Mouse (Mus musculus) intestine, postnatal 0 days (tissue): ENCODE measurements around the gene Arid5b. TPM values are rescaled to one million over a fixed set of nuclear protein-coding genes. Genes with fewer than 3 reads are reported as not detected.

ENCODE experiments used
- ATAC-seq: fragments of 200-750 bp; cut with Nextera tagmentation; 2 replicates; pipeline ENCODE4 v1.8.0; 2017; ENCODE audit warnings: mild to moderate bottlenecking, moderate TSS enrichment, moderate library complexity
- H3K27ac ChIP-seq: fragments of 300-500 bp; sonication (generic); 2 replicates; pipeline ENCODE4 v1.5.1; 2014; ENCODE audit warnings: mild to moderate bottlenecking, low read depth, low read length, moderate library complexity
- H3K27me3 ChIP-seq: fragments of 300-500 bp; sonication (generic); replicated peaks from 2 replicates; pipeline ENCODE4 v1.6.1; 2014; ENCODE audit warnings: low read length, mixed read lengths; ENCODE audit not compliant: control insufficient read depth, insufficient read depth
- H3K36me3 ChIP-seq: fragments of 300-500 bp; sonication (generic); 2 replicates; pipeline ENCODE4 v1.6.1; 2014; ENCODE audit warnings: mild to moderate bottlenecking, moderate library complexity; ENCODE audit not compliant: control insufficient read depth, insufficient read depth
- H3K4me1 ChIP-seq: fragments of 300-500 bp; sonication (generic); replicated peaks from 2 replicates; pipeline ENCODE4 v1.6.1; 2014; ENCODE audit warnings: antibody characterized with exemption, low read length, mixed read lengths; ENCODE audit not compliant: control insufficient read depth, insufficient read depth
- H3K4me2 ChIP-seq: fragments of 300-500 bp; sonication (generic); replicated peaks from 2 replicates; pipeline ENCODE4 v1.6.1; 2014; ENCODE audit warnings: low read depth, mild to moderate bottlenecking, moderate library complexity
- H3K4me3 ChIP-seq: fragments of 300-500 bp; sonication (generic); 2 replicates; pipeline ENCODE4 v1.5.1; 2014; ENCODE audit warnings: low read depth, low read length
- H3K9ac ChIP-seq: fragments of 300-500 bp; sonication (generic); 2 replicates; pipeline ENCODE4 v1.6.1; 2014; ENCODE audit warnings: mild to moderate bottlenecking, low read depth, low read length
- H3K9me3 ChIP-seq: fragments of 300-500 bp; sonication (generic); 2 replicates; pipeline ENCODE4 v1.6.1; 2016; ENCODE audit warnings: mixed run types; ENCODE audit not compliant: control insufficient read depth
- CTCF ChIP-seq: sonication (generic); IDR thresholded peaks from 2 replicates; pipeline ENCODE4 v1.5.1; 2016; ENCODE audit warnings: low read depth, mild to moderate bottlenecking, control low read depth, antibody characterized with exemption, moderate library complexity
- WGBS: fragments of 180-500 bp; shearing (Covaris S2); extraction: QIAGEN DNeasy Blood & Tissue Kit; methylation state at CpG from one replicate; pipeline ENCODE4 v1.1.7; 2014; 5-methylcytosine and 5-hydroxymethylcytosine counted together
- polyA plus RNA-seq: library from polyadenylated mRNA; unstranded; fragments of >200 nt; fragmentation: Nextera tagmentation; extraction: Ambion mirVana; gene quantifications from 2 replicates; pipeline ENCODE4 v1.2.1, GENCODE M21; 2015

Arid5b gene
- polyA plus RNA-seq, 1 experiment from 2014 or later = 15.1 TPM

GRCm38 (mm10) chr10:68281775-68282106 lies 3.2 kb upstream of the Arid5b start:
- WGBS = 28% methylated on average over 3 of the region's 3 CpGs
- no peak for ATAC-seq
- H3K4me2 ChIP-seq = no peak overlapping the region
- H3K4me1 ChIP-seq = no peaks in the 10 kb centered on the region; the same call in 1 of the 2 replicates
- H3K27ac ChIP-seq = no peak overlapping the region
- TF ChIP-seq CTCF = no peak
- H3K4me3 ChIP-seq = no peak overlapping the region
- no peaks in the 10 kb centered on the region for H3K27me3 ChIP-seq
- no peak overlapping the region for H3K9ac ChIP-seq
- H3K9me3 ChIP-seq = no peaks in the 10 kb centered on the region
- H3K36me3 ChIP-seq = no peaks in the 10 kb centered on the region

- Histone ChIP-seq H3K27ac (no peak overlapping the region), H3K27me3 (no peaks in the 10 kb centered on the region), H3K36me3 (no peaks in the 10 kb centered on the region), H3K9me3 (no peaks in the 10 kb centered on the region), H3K4me1 (no peaks in the 10 kb centered on the region; the same call in 1 of the 2 replicates), H3K4me3 (no peak overlapping the region), H3K4me2 (no peak overlapping the region), H3K9ac (no peak overlapping the region)
- no peak for ATAC-seq
- WGBS = 65% methylated on average over 6 of the region's 6 CpGs
- TF ChIP-seq CTCF = no peak
Measured at GRCm38 (mm10) chr10:68281076-68281774, 2.7 kb upstream of the Arid5b start.

DNA sequence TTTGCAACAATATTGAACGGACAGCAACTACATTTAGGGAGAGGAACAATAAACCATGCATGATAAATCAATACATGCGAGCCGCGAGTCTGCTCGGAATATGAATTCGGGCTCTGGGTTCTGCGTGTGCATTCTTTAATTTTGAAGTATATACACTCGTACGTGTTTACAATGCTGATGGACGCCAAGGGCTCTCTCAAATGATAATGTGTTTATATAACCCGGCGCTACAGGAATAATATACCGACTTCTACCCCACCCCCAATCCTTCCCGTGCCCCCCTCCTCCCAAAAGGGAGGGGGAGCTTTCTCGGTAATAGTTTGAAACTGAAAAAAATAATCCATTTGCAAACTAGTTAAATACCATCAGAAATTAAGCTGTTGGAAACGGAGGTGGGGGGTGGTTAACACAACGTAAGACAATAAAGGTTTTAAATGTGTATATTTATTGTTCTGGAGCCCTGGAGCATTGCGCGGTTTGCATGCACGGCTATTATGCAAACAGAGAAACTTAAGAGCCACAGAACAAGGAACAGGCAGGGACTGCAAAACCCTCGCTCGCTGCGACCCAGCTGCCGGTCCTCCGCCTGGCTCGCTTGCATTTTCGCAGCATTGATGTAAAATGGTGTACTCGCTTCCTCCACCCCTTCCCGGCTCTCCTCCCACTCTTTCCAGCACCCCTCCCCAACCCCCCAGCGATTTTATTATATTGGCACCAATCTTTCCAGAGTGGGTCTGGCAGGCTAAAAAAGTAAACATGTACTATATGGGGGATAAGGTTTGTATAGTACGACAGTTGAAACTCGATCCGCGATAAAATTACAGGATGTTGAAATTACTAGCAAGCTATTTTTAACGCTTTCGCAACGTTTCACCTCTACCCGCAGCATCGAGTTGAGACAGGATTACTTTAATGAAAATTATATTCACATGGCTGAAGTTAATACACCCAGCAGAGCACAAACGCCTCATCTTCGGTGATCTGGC lies 1.3 kb upstream of the Arid5b start:
- Histone ChIP-seq H3K27ac (peak overlapping the region; percentile 50), H3K36me3 (no peaks in the 10 kb centered on the region), H3K4me2 (peak overlapping the region; percentile 90), H3K9me3 (no peaks in the 10 kb centered on the region), H3K4me3 (peak overlapping the region; percentile 69), H3K27me3 (no peaks in the 10 kb centered on the region), H3K9ac (peak overlapping the region; percentile 46), H3K4me1 (peaks cover 3% of the 10 kb centered on the region)
- WGBS = under 1% methylated on average over 41 of the region's 41 CpGs
- ATAC-seq = no peak
- no peak for TF ChIP-seq CTCF

DNA sequence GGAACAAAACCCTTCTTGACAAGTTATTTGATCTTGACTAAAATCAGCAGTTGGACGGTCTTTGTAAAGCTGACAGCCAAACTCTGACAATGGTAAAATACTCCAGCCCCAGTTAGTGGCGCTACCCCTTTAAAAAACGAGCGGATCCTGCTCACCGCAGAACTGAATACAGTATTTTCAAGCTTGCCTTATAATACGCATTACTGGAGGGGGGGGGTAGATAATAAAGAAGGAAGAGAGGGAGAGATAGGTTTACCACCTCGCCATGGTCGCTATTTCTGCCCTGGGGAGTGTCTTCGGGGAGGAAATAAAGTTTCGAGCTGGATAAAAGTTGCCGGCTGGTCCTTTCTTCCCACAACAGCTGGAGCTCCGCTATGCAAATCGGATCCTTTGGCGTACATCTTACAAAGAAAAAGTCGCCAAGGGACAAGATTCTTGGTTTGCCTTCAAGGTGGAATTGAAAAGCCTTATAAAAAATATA lies 829 bp downstream of the Arid5b start:
- TF ChIP-seq CTCF = no peak
- Histone ChIP-seq H3K36me3 (peaks cover 7% of the 10 kb centered on the region; the same call in 1 of the 2 replicates), H3K4me2 (peak overlapping the region; percentile 90), H3K27me3 (no peaks in the 10 kb centered on the region), H3K27ac (peak overlapping the region; percentile 43), H3K9me3 (no peaks in the 10 kb centered on the region), H3K4me1 (peaks cover 3% of the 10 kb centered on the region; the same call in 1 of the 2 replicates), H3K9ac (peak overlapping the region; percentile 48), H3K4me3 (peak overlapping the region; percentile 69)
- under 1% methylated on average over 15 of the region's 15 CpGs for WGBS
- ATAC-seq = no peak

- TF ChIP-seq CTCF = peak; percentile 26; the same call in 1 of the 2 replicates
- Histone ChIP-seq H3K4me2 (peak overlapping the region; percentile 90), H3K27me3 (no peaks in the 10 kb centered on the region), H3K36me3 (peaks cover 7% of the 10 kb centered on the region; the same call in 1 of the 2 replicates), H3K4me3 (peak overlapping the region; percentile 69), H3K9ac (peak overlapping the region; percentile 64), H3K27ac (peak overlapping the region; percentile 86), H3K4me1 (peaks cover 3% of the 10 kb centered on the region; the same call in 1 of the 2 replicates), H3K9me3 (no peaks in the 10 kb centered on the region)
- peak; percentile 52 for ATAC-seq
- under 1% methylated on average over 32 of the region's 34 CpGs for WGBS
Measured at GRCm38 (mm10) chr10:68276976-68277441, 1.5 kb downstream of the Arid5b start.
